Mouse (Mus musculus) frontal cortex, postnatal 14 days (tissue): Measurements from ENCODE around the gene Syt17.
"Not testable (repeated sequence)": the region's sequence is repeated elsewhere in the genome, so short reads cannot be mapped to it uniquely, and the experiment has no call there.

ENCODE experiments used
- DNase-seq, 2 experiments: peaks; one replicate each; pipeline ENCODE4 v3.0.0; 2022; ENCODE audit warnings: low spot score in 2 of 2

The Syt17 gene

GRCm38 (mm10) chr7:118376590-118376989 is 71.4 kb downstream of the Syt17 start:
- DNase-seq = no peak

- DNase-seq = no peak
Observed at GRCm38 (mm10) chr7:118375341-118375740, 72.7 kb downstream of the Syt17 start.

DNA sequence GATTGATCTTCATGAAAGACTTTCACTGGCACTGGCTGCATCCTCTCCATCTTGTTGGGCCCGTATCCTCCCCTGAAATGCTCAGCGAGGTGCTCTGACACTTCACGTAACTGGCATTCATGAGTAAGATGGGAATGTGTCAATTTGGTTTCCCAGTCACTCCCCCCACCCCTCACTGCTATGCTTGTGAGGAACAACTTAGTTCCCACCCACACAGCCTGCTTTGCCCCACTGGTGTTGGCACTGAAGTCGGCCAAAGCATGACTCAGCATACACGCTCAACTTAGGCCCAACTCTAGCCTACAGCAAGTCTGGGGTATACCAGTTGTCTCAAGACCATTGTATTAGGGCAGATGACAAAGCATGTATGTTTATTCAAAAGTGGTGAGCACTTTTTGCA is 76.7 kb downstream of the Syt17 start:
- DNase-seq = no peak

DNA sequence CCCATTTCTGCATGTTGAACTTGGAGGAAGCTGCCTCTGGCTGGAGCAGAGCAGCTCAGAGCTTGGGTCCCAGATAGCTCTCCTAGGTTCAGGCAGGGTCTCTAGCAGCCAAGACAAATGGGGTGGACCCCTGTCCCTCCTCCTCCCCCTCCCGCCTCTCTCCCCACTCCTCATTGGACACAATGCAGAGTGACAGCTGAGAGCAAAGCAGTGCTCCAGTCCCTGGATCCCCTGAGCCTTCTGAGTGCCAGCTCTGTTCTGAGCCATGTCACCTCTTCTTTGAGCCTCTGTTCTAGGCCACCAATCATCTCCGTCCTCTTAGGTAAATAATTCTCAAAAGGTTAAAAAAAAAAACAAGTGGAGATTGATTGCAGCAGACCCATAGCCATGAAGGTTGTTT is 78.3 kb downstream of the Syt17 start:
- DNase-seq = no peak

DNA sequence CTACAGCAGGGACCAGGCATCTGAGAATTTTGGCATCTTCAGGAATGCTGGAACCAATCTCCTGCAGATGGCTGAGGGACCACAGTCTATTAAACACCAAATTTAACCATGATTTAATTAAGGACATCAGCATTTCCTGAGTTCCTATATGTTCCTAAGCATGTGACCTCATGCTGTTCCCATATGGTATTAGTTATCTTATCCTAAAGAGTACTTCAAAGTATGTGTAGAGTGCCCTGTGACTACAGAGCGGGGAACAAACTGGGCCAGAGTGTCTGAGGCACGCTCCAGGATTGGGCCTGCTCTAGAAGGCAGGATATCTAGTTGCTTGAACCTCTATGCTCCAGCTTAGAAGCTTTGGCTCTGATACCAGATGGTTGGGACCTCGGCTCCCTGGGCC is 82.1 kb downstream of the Syt17 start:
- DNase-seq = no peak

DNA sequence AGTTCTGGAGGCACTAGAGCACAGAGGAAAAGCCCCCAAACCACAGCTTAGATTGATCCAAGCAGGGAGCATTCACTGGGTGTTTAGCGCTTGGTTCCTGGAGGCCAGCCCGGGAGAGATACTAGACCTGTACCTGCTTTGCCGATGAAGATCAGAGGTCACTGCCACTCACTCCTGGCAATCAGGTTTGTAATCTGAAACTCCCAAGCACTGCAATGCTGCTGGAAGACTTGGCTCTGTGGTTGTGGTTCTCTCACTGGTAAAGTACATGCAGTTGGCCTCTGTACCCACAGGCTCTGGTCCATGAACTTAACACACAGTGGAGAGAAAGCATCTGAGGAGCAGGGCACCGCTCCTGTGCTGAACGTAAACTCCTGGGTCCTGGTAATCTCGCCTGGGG is 82.8 kb downstream of the Syt17 start:
- no peak for DNase-seq

DNA sequence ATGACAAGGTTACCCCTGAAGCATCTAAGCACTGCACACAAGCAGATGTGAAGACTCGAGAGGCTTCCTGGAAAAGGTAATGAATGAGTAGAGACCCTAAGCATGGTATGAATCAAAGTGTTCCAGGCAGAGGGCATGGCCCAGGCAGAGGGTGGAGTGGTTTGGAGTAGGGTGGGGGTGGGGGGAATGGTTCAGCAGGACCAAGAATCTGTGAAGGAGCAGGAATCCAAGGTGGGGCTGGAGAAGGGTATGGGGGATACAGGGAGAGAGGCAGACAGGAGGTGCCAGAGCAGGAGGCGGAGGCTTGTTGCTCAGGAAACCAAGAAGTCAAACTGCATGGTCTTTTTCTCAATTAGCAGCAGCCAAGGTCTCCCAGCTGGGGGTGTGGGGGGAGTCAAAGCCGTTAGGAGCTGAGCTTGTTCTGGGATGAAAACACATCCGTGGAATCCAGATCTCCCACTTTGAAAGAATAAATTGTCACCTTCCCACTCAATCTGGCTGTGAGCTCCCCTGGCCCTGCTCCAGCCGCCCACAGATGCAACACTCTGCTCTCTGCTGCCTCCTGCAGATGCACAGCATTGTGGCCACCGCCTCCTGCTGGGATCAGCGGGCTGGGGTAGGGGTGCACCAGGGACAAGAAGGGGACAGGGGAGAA is 83.5 kb downstream of the Syt17 start:
- peak; percentile 83 to 87 for DNase-seq

- DNase-seq = no peak
Observed at GRCm38 (mm10) chr7:118363587-118364233, 84.3 kb downstream of the Syt17 start.

DNA sequence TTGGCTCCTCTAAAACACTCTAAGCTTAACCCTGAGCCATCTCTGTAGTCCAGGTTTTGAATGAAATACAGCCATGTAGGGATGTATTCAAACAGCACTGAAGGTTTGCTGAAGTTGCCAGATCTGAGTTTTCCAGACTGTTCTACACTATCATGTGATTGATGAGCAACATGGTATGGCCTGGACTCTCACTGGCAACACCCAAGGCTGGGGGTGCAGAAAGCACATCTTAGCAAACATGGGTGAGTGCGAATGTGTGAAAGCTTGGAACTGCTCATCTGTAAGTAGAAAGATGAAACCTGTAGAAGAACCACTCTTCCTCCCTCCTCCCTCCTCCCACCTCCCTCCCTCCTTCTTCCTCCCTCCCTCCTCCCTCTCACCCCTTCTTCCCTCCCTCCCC is 85.1 kb downstream of the Syt17 start:
- no peak for DNase-seq

- DNase-seq = no peak
Observed at GRCm38 (mm10) chr7:118362258-118362657, 85.8 kb downstream of the Syt17 start.

GRCm38 (mm10) chr7:118358977-118359376 is 89.0 kb downstream of the Syt17 start:
- DNase-seq = no peak

DNA sequence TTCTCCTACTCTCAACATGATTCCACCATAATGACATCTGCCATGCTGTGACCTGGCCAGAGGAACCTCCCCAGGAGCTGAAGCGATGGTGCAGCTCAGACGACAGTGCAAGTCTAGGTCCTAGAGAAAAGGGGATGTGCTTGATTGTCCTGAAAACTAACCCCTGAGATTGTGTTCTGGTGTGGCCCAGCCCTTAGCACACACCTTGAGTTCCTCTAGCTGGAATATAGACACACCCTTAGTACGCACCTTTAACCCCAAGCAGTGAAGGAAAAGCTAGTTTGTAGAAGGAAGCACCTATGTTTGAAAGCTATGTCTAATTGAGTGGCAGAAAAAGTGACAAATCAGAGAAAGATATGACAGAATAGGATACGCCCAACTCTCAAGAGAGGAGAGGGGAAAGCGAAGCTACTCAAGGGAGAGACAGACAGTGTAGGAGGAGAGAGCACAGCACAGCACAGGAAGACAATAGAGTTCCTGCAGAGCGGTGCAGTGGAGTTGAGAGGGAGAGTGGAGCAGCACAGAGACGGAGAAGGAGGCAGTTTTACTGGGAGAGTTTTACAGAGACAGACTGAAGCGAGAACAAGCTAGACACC is 91.5 kb downstream of the Syt17 start:
- not testable (repeated sequence) for DNase-seq

DNA sequence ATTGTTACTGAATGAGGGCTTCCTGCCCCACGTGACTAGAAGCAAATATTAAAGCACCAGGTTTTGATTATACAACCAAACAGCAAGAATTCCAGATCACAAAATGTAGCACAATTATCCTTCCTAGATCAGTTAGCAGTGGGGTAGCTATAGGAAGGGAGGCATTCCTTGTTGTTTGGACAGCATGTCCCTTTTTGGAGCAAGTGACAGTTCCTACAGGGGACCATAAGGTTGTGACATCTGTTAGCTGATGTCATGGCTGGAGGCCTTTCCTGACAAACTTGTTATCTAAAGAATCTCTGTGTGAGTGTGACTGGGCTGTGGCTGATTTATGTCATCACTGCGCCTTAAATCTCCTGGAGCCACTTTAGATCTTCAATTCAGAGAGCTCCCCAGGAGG is 97.2 kb downstream of the Syt17 start:
- DNase-seq = no peak

GRCm38 (mm10) chr7:118346943-118347342 is 101.1 kb downstream of the Syt17 start:
- no peak for DNase-seq

DNA sequence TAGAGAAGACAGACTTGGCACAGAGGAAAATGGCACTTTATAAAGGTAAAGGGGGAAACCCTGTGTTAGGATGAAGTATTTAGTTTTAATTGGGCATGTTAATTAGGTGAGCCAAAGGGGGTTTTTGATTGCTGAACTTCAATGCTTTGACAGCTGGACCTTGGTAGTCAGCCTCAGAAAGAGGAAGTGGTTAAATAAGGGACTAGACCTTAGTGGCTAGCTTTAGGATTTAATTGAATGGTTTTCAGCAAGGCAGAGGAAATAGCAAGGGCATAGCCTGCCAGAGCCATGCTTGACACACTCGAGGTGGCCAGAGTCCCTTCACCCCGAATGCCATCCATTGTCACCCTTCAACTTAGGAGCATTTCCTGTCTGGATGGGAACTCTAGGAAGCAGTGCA is 101.6 kb downstream of the Syt17 start:
- DNase-seq = no peak

GRCm38 (mm10) chr7:118345396-118345795 is 102.6 kb downstream of the Syt17 start:
- no peak for DNase-seq

- DNase-seq = no peak
Observed at GRCm38 (mm10) chr7:118344701-118345100, 103.3 kb downstream of the Syt17 start.
